Mouse (Mus musculus) layer of hippocampus, postnatal 14 days (tissue): ENCODE results near the gene Smg5. TPM values are rescaled to one million over a fixed set of nuclear protein-coding genes. Genes with fewer than 3 reads are reported as not detected.

ENCODE experiments used
- DNase-seq, 2 experiments: peaks; one replicate each; pipeline ENCODE4 v3.0.0; 2021 to 2022; ENCODE audit warnings: low spot score in 2 of 2, mixed read lengths in 1 of 2
- total RNA-seq, 2 experiments: library from RNA; stranded (reverse); gene quantifications; 2 replicates each; pipeline ENCODE4 v1.2.3; 2021

The Smg5 gene
- total RNA-seq, 2 experiments from 2014 or later = 65.4 to 71.8 TPM

DNA sequence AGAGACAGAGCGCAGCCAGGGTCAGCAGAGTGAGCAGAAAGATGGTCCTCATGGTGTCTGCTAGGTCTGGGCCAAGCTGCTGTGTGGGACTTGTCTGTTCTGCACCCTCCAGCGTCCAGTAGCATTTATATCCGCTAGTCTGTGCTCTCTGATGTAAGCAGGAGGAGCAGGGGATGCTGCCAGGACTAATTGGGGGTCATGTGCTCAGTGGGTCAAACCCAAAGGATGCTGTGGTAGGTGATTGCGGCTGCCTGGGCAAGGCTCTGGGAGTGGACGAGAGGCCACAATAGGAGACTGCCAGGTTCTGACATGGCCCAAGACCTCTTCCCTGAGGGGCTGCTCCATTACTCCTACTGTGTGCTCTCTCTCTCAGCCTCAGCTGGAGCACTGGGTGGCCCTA, 48.3 kb downstream of the Smg5 start, which contains the start of gene Bglap:
Gene Bglap, minus strand, starts transcription at position 101 of the 400 bp plus-strand sequence.
- DNase-seq = no peak

DNA sequence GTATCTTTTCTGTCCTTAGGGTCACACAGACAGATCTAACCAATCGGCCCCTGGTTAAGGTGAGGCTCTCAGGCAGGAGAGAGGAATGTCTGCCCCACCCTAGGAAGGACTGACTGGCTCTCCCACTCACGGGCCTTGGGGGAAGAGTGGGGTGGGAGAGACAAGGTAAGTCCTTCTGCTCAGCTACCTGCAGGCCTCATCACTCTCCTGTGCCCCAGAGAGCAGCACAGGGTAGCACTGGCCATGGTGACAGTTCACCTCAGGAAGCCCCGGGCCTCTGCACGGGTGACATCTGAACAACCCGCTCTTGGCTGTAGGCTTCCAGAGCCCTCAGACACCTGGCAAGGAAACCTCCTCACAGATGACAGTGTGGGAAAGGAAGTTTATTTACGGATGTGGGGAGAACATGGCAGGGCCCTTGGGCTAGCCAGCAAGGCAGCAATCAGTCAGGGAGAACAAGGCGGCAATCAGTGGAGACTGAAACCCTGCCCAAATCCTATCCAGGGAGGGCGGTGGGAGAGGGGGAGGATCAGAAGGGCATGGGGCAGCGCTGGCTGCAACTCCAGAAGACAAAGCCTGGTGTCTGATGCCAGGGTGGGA, 57.8 kb downstream of the Smg5 start:
- DNase-seq = no peak

DNA sequence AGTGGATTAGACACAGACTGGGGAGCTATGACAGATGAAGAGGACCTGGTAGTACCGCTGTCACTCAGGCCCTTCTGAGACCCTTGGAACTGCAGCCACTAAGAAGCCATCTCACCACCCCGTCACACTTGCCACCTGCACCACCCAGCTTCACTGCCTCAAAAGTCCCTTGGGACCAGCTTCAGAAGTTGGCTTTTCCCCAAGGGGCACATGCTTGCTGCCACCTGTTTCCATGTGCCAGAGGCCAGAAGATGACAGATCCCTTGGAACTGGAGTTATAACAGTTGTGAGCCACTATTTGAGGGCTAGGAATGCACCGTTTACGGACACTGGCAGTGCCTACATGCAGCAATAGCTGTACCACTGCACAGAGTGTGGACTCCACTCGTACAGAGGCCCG, 59.2 kb downstream of the Smg5 start:
- DNase-seq = no peak

DNA sequence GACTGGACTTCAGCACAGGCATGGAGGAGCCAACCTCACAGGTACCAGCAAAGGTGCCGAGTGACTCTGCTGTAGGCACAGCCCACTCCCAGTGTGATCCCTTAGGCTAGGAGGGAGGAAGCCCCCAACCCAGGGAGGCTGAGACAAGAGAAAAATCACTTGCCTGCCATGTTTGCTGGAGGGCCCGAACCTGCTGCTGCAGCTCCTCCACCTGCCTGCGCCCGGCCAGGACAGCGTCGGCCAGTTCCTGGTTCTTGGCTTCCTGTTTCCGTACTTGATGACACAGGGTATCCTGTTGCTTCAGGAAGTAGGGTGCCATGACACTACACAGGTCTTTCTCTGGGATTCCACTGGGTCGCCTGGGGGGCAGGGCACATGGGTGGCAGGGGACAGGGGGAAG, 59.7 kb downstream of the Smg5 start:
- DNase-seq = no peak

DNA sequence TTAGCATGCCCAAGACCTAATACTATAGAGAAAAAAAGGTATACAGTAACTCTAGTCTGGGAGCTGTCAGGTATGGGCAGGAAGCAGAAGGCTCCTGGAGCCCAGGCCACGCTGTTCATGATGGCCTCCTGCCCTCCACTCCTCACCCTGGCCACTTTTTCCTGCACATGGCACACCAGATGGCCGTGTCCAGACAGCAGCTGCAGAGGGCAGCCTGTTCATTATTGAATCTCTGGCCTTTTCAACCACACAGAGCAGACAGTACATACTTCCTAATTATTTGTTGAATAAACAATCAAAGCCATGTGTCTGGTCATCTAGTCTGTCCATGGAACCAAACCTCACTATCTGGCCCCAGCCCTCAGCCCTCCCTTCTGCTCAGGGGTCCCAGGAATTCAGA, 62.6 kb downstream of the Smg5 start:
- no peak for DNase-seq

DNA sequence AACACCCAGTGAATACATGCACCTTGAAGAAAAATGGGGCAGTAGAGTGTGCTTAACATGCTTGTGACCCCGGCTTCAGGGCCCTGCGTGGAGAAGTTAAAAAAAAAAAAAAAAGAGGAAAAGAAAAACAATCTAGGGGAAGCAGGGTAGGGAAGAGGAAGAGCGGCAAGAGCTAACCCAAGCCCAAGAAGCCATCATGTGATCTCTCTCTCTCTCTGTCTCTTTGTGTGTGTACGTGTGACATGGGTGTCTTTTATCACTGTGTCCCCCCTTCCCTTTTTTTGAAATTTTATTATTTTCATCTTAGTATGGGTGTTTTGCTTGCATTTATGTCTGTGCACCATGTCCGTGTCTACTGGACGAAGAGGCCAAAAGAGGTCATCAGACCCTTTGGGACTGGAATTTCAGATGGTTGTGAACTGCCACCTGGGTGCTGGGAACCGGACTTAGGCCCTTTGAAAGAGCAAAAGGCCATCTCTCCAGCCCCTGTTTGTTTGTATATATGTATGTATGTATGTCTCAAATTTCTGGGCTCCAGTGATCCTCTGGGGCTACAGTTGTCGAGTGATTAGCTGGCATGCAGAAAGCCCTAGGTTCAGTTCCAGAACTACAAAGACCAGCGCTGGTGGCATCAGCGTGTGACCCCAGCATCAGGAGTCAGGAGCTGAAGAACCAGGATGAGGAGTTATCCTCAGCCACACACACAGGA, 67.6 kb downstream of the Smg5 start:
- DNase-seq = no peak

DNA sequence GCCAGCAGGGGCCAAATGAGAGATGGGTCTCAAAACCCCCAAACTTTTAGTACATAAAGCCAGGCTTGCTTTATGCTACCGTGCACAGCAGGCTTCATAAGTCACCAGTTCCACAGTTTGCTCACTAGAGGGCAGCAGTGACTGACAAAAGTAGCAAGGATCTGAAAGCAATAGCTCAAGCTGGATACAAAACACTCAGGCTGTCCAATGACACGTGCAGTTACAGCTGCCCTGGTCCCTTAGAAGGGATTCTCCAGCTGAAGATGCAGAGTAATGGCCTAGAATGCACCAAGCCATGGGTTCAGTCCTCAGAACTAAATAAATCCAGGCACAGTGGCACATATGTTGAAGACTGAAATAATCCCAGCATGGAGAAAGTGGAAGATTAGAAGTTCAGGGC, 71.0 kb downstream of the Smg5 start:
- peak; percentile 60 to 83 for DNase-seq

DNA sequence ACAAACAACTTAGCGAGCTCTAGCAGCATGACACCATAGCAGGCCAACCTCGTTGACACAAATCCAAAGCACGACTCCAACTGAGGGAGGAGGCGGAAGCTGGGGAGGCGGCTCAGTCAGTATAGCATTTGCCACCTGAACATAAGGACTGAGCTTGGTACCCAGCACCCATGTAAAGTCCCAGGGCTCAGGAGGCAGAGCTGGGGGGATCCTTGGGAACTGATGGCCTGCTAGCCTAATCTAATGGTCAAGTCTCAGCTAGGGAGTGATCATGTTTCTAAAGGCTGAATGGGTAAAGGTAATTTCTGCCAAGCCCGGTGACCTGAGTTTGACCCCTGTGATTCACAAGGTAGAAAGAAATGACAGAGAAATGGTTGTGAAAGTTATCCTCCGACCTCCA, 71.5 kb downstream of the Smg5 start:
- no peak for DNase-seq

DNA sequence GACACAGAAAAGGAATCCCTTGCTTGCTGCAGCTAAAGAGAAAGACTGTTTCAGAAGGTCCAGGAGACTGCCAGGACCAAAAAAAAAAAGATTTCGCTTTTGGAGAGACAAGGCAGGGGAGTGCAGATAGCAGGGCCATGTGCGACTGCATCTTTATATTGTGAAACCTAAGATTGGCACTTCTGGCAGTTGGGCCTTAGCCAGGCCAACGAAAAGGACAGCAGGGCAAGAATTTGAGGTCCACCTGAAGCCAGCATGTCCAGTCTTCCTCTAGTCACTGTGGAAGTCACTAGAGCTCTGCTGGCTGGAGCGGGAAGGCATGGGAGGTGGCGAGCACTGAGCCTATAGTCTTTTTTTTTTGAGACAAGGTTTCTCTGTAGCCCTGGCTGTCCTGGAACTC, 72.9 kb downstream of the Smg5 start:
- DNase-seq = no peak

DNA sequence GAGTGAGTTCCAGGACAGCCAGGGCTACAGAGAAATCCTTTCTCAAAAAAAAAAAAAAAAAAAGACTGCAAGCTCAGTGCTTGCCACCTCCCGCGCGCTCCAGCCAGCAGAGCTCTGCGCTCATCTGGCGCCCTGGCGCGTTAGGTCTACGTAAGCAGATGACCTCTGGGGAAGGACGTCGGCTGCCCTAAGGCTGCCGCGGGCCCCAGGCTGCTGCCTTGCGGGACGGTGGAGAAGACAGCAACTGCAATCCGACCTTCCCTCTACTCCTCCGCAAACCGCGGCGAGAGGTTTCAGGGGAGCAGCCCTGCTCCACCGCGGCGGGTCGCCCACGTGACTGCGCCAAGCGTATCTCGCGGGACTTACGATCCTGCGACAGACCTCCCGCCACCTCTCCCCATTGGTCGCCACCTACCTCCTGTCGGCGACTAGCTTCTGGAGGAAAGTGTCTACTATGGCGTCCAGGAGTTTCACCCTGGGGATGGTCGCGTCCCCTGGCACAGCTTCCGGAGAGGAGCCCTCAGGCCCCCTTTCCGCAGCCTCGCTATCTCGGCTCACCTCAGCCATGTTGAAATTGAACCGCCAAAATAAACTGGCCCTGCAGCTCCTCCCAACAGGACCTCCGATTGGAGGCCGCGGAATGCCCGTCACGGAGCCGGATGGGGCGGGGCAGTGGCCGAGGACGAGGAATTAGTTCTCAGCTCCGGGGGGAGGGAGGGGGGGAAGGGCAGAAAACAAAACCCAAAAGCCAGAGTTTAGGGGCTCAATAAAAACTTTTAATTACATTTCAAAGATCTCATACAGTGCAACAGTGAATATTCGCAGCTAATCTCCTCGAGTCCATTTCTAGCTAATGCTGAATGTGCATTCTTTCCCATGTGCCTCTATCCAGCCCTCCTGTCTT, 73.9 kb downstream of the Smg5 start, which contains the start of gene Pmf1:
Gene Pmf1, minus strand, starts transcription at position 591 of the 904 bp plus-strand sequence.
- peak; percentile 89 to 96 for DNase-seq

DNA sequence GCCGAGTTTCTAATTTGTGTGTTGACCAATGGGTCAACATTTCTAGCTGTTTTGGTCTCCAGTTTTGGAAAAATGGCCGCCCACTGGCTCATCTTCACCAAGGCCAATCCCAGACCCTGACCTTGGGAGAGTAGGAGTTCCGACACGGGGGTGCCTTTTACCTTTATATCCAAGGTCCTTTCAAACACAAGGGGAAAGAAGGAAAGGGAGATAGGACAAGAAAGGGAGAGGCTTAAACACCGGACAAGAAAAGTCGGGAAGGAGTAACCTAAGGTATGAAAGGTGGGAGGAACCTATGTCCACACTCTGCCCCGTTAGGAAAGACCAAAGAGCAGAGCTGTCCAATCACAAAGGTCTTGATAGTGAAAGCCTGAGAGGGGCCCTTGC, 74.6 kb downstream of the Smg5 start:
- DNase-seq = no peak

DNA sequence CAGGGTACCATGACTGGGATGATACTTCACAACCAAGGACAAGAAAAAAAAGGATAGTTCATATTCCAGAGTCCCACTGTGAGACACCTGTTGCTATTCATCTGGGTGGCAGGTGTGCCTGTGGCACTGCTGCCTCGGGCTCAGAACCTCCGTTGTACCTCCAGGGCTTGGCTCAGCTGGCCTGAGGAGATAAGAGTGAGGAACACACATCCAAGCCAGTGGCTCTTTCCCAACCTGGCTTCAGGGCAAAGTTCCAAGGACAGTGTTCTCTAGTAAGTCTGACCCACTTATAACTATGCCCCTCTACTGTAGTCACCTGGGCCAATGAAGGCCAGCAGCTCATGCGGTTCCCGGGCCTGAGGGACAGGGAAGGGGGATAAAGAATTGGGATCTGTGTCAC, 75.6 kb downstream of the Smg5 start:
- no peak for DNase-seq

Other genes with a start within 250 kb of the Smg5 start
- gene Mef2d, start 193.9 kb upstream of the Smg5 start, total RNA-seq = 100 to 1,000 TPM; 146 to 156 TPM
- not detected for gene Rhbg, start 81.6 kb upstream of the Smg5 start, total RNA-seq
- gene Gm38392, start 49.0 kb upstream of the Smg5 start, total RNA-seq = not detected
- gene Tsacc, start 39.3 kb upstream of the Smg5 start, total RNA-seq = 1 to 10 TPM; 4.0 to 5.3 TPM
- gene Cct3, start 39.1 kb upstream of the Smg5 start, total RNA-seq = 100 to 1,000 TPM; 191 to 198 TPM
- 10 to 100 TPM; 86.2 to 90.2 TPM for gene Glmp, start 11.2 kb upstream of the Smg5 start, total RNA-seq
- gene Tmem79, start 112 bp upstream of the Smg5 start, total RNA-seq = 1 to 10 TPM in 1 of 2 experiments, under 1 TPM in 1; 0.93 to 1.3 TPM
- gene Paqr6, start 28.3 kb downstream of the Smg5 start, total RNA-seq = 1 to 10 TPM; 8.1 to 9.4 TPM
- gene Bglap3, start 36.5 kb downstream of the Smg5 start, total RNA-seq = not detected
- gene Bglap2, start 42.4 kb downstream of the Smg5 start, total RNA-seq = not detected
- gene Bglap, start 48.2 kb downstream of the Smg5 start, total RNA-seq = 1 to 10 TPM in 1 of 2 experiments, not detected in 1; 1.3 TPM
- 1 to 10 TPM; 6.9 to 9.9 TPM for gene Pmf1, start 74.1 kb downstream of the Smg5 start, total RNA-seq
- 10 to 100 TPM; 68.6 to 70.3 TPM for gene Slc25a44, start 88.9 kb downstream of the Smg5 start, total RNA-seq
- 10 to 100 TPM; 33.1 to 38.1 TPM for gene Sema4a, start 124.9 kb downstream of the Smg5 start, total RNA-seq
- gene Lmna, start 173.7 kb downstream of the Smg5 start, total RNA-seq = 10 to 100 TPM; 42.0 to 49.3 TPM
- 10 to 100 TPM in 1 of 2 experiments, 1 to 10 TPM in 1; 9.0 to 10.7 TPM for gene Mex3a, start 196.1 kb downstream of the Smg5 start, total RNA-seq
- not detected for gene Rab25, start 212.0 kb downstream of the Smg5 start, total RNA-seq
- gene Lamtor2, start 216.8 kb downstream of the Smg5 start, total RNA-seq = 100 to 1,000 TPM in 1 of 2 experiments, 10 to 100 TPM in 1; 96.1 to 113 TPM
- 10 to 100 TPM; 77.3 to 81.8 TPM for gene Ubqln4, start 217.5 kb downstream of the Smg5 start, total RNA-seq
- gene Ssr2, start 239.6 kb downstream of the Smg5 start, total RNA-seq = 100 to 1,000 TPM; 110 to 120 TPM